Mouse (Mus musculus) hindbrain, embryonic 11.5 days (tissue): ENCODE measurements around the gene Golm1. TPM values are rescaled to one million over a fixed set of nuclear protein-coding genes. Genes with fewer than 3 reads are reported as not detected.

Experiments used
- ATAC-seq: fragments of 200-750 bp; cut with Nextera tagmentation; 2 replicates; pipeline ENCODE4 v1.8.0; 2017; ENCODE audit warnings: mild to moderate bottlenecking, moderate TSS enrichment, moderate library complexity; ENCODE audit not compliant: low FRiP score
- DNase-seq: peaks from one replicate; pipeline ENCODE4 v3.0.0-alpha.2; 2015; ENCODE audit warnings: low spot score
- H3K27ac ChIP-seq: fragments of 300-500 bp; sonication (generic); 2 replicates; pipeline ENCODE4 v1.5.1; 2014; ENCODE audit warnings: mild to moderate bottlenecking, low read depth, low read length
- H3K27me3 ChIP-seq: fragments of 300-500 bp; sonication (generic); 2 replicates; pipeline ENCODE4 v1.6.1; 2014; ENCODE audit warnings: mild to moderate bottlenecking, low read length, moderate library complexity, mixed read lengths; ENCODE audit not compliant: control insufficient read depth, insufficient read depth
- H3K36me3 ChIP-seq: fragments of 300-500 bp; sonication (generic); 2 replicates; pipeline ENCODE4 v1.6.1; 2014; ENCODE audit warnings: mild to moderate bottlenecking, low read length, moderate library complexity, mixed read lengths; ENCODE audit not compliant: control insufficient read depth, insufficient read depth
- H3K4me1 ChIP-seq: fragments of 300-500 bp; sonication (generic); replicated peaks from 2 replicates; pipeline ENCODE4 v1.6.1; 2014; ENCODE audit warnings: low read length, mixed read lengths; ENCODE audit not compliant: control insufficient read depth, insufficient read depth
- H3K4me2 ChIP-seq: fragments of 300-500 bp; sonication (generic); replicated peaks from 2 replicates; pipeline ENCODE4 v1.6.1; 2014; ENCODE audit warnings: mild to moderate bottlenecking, low read depth, low read length
- H3K4me3 ChIP-seq: fragments of 300-500 bp; sonication (generic); 2 replicates; pipeline ENCODE4 v1.5.1; 2014; ENCODE audit warnings: low read depth, low read length
- H3K9ac ChIP-seq: fragments of 300-500 bp; sonication (generic); 2 replicates; pipeline ENCODE4 v1.6.1; 2014; ENCODE audit warnings: low read depth, low read length
- H3K9me3 ChIP-seq: fragments of 300-500 bp; sonication (generic); 2 replicates; pipeline ENCODE4 v1.6.1; 2016; ENCODE audit warnings: low read length; ENCODE audit not compliant: control insufficient read depth
- WGBS: fragments of 180-500 bp; shearing (Covaris S2); extraction: QIAGEN DNeasy Blood & Tissue Kit; methylation state at CpG from one replicate; pipeline ENCODE4 v1.1.7; 2014; 5-methylcytosine and 5-hydroxymethylcytosine counted together
- polyA plus RNA-seq: library from polyadenylated mRNA; unstranded; fragments of >200 nt; fragmentation: Nextera tagmentation; extraction: Ambion mirVana; gene quantifications from 2 replicates; pipeline ENCODE4 v1.2.1, GENCODE M21; 2014

The Golm1 gene
- polyA plus RNA-seq, 1 experiment from 2014 or later: 135 TPM

DNA sequence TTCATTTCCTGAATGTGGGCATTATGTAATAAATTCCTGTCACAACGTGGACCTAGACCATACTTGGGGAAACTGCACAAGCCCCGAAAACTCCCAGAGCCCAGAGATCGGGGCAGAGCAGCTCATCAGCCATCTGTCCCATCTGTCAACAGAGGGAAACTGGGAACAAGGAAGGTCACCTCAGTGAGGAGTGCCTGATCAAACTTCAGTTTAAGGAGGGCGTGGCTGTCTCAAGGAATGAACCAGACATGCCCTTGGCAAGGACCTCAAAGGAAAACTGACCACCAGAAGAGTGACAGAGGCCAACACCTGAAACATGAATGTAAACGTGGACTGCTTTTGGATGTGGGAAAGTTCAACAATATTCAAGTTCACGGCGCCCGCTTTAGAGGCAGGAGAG, 14.2 kb downstream of the Golm1 start:
- Histone ChIP-seq H3K4me2 (no peak overlapping the region), H3K27me3 (no peaks in the 10 kb centered on the region), H3K4me3 (no peak overlapping the region), H3K9ac (no peak overlapping the region), H3K36me3 (peaks cover 23% of the 10 kb centered on the region), H3K27ac (no peak overlapping the region), H3K9me3 (no peaks in the 10 kb centered on the region), H3K4me1 (peaks cover 3% of the 10 kb centered on the region; the same call in 1 of the 2 replicates)
- 94% methylated on average over 8 of the region's 8 CpGs for WGBS
- DNase-seq (no peak), ATAC-seq (no peak)

DNA sequence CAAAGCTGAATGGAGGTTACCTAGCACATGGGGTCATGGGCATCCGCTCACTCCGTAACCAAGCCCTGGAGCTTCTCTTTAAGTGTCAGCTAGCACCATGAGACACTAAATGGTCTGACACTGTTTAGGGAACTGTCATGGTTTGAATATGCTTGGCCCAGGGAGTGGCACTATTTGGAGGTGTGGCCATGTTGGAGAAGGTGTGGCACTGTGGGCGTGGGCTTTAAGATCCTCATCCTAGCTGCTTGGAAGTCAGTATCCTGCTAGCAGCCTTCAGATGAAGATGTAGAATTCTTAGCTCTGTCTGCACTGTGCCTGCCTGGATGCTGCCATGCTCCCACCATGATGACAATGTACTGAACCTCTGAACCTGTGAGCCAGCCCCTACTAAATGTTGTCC, 15.2 kb downstream of the Golm1 start:
- DNase-seq: no peak
- H3K9ac ChIP-seq: no peak overlapping the region
- no peak overlapping the region for H3K4me3 ChIP-seq
- H3K4me1 ChIP-seq: peaks cover 6% of the 10 kb centered on the region
- ATAC-seq: no peak
- no peak overlapping the region for H3K4me2 ChIP-seq
- 93% methylated on average over 3 of the region's 3 CpGs for WGBS
- H3K9me3 ChIP-seq: no peaks in the 10 kb centered on the region
- H3K36me3 ChIP-seq: peaks cover 23% of the 10 kb centered on the region
- no peak overlapping the region for H3K27ac ChIP-seq
- no peaks in the 10 kb centered on the region for H3K27me3 ChIP-seq

DNA sequence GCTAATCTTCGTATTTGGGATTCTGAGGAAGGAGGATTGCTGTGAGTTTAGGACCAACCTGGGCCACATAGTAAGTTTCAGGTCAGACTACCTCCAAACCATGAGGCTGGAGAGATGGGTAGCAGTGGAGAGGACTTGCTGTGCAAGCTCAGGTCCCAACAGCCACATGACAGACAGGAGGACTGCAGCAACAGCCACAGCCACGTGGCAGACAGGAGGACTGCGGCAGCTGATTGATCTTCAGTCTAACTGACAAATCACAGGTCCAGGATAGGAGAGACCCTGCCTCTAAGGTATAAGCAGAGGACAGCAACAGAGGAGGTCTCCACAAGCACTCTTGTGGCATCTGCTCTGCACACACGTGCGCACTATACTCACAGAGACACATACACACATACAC, 17.8 kb downstream of the Golm1 start:
- Histone ChIP-seq H3K4me2 (no peak overlapping the region), H3K4me3 (no peak overlapping the region), H3K4me1 (peaks cover 17% of the 10 kb centered on the region), H3K27ac (peak overlapping the region; percentile 63), H3K9me3 (no peaks in the 10 kb centered on the region), H3K36me3 (peaks cover 23% of the 10 kb centered on the region), H3K27me3 (no peaks in the 10 kb centered on the region), H3K9ac (no peak overlapping the region)
- WGBS: 73% methylated on average over 5 of the region's 5 CpGs
- ATAC-seq (no peak), DNase-seq (no peak)

DNA sequence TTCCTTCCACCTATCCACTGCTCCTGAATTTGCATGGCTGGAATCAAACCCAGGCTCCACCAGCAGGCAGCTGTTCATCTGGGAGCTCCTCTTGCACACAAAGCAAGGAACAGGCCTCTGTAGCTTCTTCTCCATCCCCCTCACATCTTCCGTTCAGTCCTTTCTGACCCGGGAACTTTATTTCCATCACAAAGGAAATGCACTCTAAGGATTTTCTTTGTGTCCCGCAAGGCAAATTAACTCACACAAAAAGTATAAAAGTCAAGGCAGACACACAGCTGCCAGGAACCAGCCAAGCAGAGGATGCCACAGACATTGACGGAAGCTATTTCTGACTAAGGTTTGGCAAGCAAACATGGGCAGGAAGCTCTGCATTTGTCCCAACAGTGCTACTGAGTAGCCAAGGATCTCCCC, 18.6 kb downstream of the Golm1 start:
- 0 out of 2 replicates have a peak overlapping the region, but pooled peaks have one; percentile 15 for H3K9ac ChIP-seq
- H3K36me3 ChIP-seq: peaks cover 23% of the 10 kb centered on the region
- peak overlapping the region; percentile 63 for H3K27ac ChIP-seq
- peaks cover 21% of the 10 kb centered on the region for H3K4me1 ChIP-seq
- peak; percentile 71 for ATAC-seq
- no peak overlapping the region for H3K4me3 ChIP-seq
- H3K9me3 ChIP-seq: no peaks in the 10 kb centered on the region
- peak overlapping the region; percentile 5; the same call in 1 of the 2 replicates for H3K4me2 ChIP-seq
- H3K27me3 ChIP-seq: no peaks in the 10 kb centered on the region
- WGBS: 23% methylated on average over 4 of the region's 4 CpGs
- DNase-seq: peak; percentile 57

DNA sequence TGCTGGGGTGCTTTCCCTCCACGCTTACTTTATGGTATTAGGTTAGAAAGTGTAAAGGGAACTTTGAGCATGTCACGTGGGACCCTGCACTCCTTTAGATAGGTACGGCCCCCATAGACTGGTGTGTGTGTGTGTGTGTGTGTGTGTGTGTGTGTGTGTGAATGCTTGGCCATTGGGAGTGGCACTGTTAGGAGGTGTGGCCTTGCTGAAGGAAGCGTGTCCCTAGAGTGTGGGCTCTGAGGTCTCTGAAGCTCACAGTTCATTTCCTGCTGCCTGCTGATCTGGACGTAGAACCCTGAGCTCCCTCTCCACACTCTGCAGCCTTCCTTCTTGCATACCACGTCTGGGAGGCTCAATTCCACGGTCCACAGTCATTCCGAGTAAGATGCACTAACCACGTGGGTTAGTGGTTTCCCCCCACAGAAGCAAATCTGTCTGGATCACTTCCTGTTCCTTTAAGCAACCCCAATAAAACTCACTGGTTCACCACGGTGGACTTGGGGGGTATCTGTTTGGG, 19.2 kb downstream of the Golm1 start:
- ATAC-seq: peak; percentile 18; the same call in 1 of the 2 replicates
- 0 out of 2 replicates have a peak overlapping the region, but pooled peaks have one; percentile 15 for H3K9ac ChIP-seq

DNA sequence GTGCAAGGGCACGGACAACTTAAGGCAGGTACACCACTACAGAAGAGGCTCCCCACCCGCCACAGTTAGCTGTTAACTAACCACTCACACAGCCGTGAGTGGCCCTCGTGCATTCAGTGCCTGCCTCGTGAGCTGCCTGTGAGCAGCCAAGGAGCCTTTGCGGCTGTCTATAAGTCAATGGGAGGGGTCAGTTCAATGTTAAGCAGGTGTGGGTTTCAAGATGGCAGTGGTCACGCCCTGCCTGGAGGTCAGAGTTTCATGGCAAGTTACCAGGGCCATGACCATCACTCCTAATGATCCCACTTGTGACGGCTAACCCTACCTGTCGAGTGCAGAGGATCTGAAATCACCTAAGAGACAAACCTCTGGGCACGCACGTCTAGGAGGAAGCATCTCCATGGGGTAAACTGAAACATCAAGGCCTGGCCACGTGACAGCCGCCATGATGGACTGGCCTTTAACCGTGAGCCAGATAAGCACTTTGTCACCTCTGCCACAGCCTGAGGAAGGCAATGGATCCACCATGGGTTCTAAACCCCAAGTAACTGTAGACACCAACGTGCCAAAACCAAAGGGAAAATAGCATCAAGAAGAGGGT, 19.8 kb downstream of the Golm1 start:
- no peaks in the 10 kb centered on the region for H3K27me3 ChIP-seq
- peaks cover 21% of the 10 kb centered on the region for H3K4me1 ChIP-seq
- H3K36me3 ChIP-seq: peaks cover 17% of the 10 kb centered on the region; the same call in 1 of the 2 replicates
- H3K9ac ChIP-seq: no peak overlapping the region
- H3K4me3 ChIP-seq: no peak overlapping the region
- no peak for ATAC-seq
- 93% methylated on average over 15 of the region's 15 CpGs for WGBS
- no peak overlapping the region for H3K27ac ChIP-seq
- no peak for DNase-seq
- no peak overlapping the region for H3K4me2 ChIP-seq
- H3K9me3 ChIP-seq: no peaks in the 10 kb centered on the region

More for the DNA sequence above, 19.2 kb downstream of the Golm1 start:
- 55% methylated on average over 10 of the region's 10 CpGs for WGBS
- H3K9me3 ChIP-seq: no peaks in the 10 kb centered on the region
- H3K27ac ChIP-seq: peak overlapping the region; percentile 63
- H3K36me3 ChIP-seq: peaks cover 17% of the 10 kb centered on the region
- H3K27me3 ChIP-seq: no peaks in the 10 kb centered on the region
- no peak for DNase-seq
- peaks cover 21% of the 10 kb centered on the region for H3K4me1 ChIP-seq
- no peak overlapping the region for H3K4me3 ChIP-seq
- peak overlapping the region; percentile 5; the same call in 1 of the 2 replicates for H3K4me2 ChIP-seq

DNA sequence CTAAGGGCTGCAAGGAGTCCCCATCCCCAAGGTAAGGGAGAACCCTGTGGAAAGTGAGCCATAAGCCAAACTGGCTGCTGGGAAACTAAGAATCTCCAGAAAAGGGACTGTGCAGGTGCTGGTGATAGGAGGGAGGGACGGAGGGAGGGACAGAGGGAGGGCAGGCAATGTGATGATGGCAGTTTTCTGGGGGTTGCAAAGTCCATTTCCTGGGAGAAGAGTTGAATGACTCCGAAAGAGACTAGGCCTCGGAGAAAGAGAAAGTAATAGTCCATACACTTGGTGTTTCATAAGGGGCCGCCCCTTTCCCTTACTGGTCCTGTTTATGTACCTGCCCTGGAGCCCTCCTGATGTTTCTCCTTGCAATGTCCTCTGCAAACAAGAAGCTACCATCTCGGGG, 21.1 kb downstream of the Golm1 start:
- no peak for DNase-seq
- peaks cover 13% of the 10 kb centered on the region; the same call in 1 of the 2 replicates for H3K36me3 ChIP-seq
- WGBS: 89% methylated on average over 5 of the region's 5 CpGs

DNA sequence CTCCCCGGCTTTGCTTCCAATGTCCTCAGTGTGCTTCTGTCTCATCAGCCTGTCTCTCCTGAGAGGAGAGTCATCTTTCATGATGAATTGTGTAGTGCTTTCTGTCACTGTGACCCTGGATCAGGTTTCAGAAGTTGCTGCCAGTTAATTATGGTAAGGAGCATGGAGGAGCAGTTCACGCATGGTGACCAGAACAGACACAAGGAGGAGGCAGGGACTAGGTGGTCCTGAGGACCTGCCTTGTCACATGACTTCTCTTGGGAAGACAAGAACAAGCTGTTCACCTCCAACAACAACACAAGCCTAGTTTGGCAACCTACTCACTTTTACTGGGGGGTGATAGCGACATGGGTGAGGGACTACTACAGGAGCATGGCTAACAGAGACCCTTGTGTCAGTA, 22.5 kb downstream of the Golm1 start:
- Histone ChIP-seq H3K4me2 (no peak overlapping the region), H3K27ac (peak overlapping the region; percentile 77), H3K4me1 (peaks cover 21% of the 10 kb centered on the region), H3K4me3 (no peak overlapping the region), H3K36me3 (peaks cover 6% of the 10 kb centered on the region; the same call in 1 of the 2 replicates), H3K9ac (no peak overlapping the region), H3K27me3 (no peaks in the 10 kb centered on the region), H3K9me3 (no peaks in the 10 kb centered on the region)
- WGBS: 52% methylated on average over 3 of the region's 3 CpGs
- ATAC-seq (no peak), DNase-seq (no peak)

More for the DNA sequence above, 21.1 kb downstream of the Golm1 start:
- Histone ChIP-seq H3K9me3 (no peaks in the 10 kb centered on the region), H3K27ac (no peak overlapping the region), H3K9ac (no peak overlapping the region), H3K27me3 (no peaks in the 10 kb centered on the region), H3K4me3 (no peak overlapping the region), H3K4me1 (peaks cover 21% of the 10 kb centered on the region), H3K4me2 (no peak overlapping the region)
- no peak for ATAC-seq

DNA sequence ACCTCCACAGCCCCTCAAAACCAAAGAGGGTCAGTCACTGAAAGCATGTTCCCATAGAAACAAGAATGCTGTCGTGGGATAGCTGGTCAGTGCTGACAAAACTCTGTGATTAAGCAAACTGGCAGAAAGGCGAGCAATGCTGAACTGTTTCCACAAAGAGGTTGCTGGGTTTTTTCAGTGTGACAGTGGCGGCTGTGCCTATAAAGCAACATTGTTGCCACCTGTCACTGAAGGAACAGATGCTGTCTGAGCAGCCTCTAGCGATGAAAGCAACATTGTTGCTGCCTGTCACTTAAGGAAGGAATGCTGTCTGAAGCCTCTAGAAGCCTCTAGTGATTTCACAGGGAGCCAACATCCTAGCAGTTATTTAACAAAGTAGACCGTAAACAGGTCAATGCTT, 23.0 kb downstream of the Golm1 start:
- peak overlapping the region; percentile 77 for H3K27ac ChIP-seq
- H3K36me3 ChIP-seq: peaks cover 4% of the 10 kb centered on the region; the same call in 1 of the 2 replicates
- peak; percentile 46 for DNase-seq
- H3K9me3 ChIP-seq: no peaks in the 10 kb centered on the region
- WGBS: 43% methylated on average over 5 of the region's 5 CpGs
- no peak overlapping the region for H3K9ac ChIP-seq
- no peak overlapping the region for H3K4me2 ChIP-seq
- no peak for ATAC-seq
- H3K4me1 ChIP-seq: peaks cover 19% of the 10 kb centered on the region
- H3K4me3 ChIP-seq: no peak overlapping the region
- H3K27me3 ChIP-seq: no peaks in the 10 kb centered on the region
